8 mouse cellular contexts compared by ENCODE assay signal in the genomic region with DNA sequence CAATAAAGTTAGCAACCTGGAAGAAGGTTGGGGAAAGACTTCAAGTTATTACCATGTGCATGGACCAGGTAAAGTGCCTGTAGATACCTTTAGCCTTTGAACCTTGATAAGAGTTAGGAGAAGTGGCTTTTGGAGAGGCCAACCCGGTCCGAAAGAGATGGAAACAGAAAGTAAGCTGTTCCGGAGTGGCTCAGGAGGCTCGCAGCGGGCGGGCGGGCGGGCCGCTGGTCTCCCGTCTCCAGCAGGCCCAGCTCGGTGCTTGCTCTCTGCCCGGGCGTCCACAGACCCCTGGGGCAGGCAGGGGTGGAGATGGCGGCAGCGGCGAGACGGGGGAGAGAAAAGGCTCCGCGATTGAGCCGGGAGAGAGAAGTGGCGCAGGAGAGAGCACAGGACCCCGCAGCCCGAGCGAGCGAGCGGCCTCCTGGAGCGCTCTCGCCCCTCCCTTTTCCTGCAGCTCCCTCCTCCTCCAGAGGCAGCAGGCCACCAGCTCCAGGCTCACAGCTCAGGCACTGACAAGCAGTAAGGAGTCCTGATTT. TPM values are rescaled to one million over a fixed set of nuclear protein-coding genes. Genes with fewer than 3 reads are reported as not detected.
DNase-seq lines count a peak whose midpoint lies in the region; ATAC-seq lines count a peak whose summit lies in the region.

A gene (minus strand): TSS at position 441 of the 536 bp plus-strand sequence.

- peak within 1 kb of the TSS; percentile 99 for H3K27ac ChIP-seq in brown adipose tissue, adult 24 weeks (replicated peaks; ENCODE audit: low read depth, low read length)
- peak within 1 kb of the TSS; percentile 98 for H3K27ac ChIP-seq in heart, embryonic 15.5 days
- peak within 1 kb of the TSS; percentile 60 for H3K27ac ChIP-seq in liver, embryonic 13.5 days
- H3K27ac ChIP-seq in stomach, embryonic 16.5 days (ENCODE audit: low read length): peak within 1 kb of the TSS; percentile 97

- WGBS in heart, embryonic 15.5 days: 0% methylated on average over 28 of the region's 28 CpGs
- 0% methylated on average over 28 of the region's 28 CpGs for WGBS in liver, embryonic 13.5 days (ENCODE audit: insufficient replicate concordance)
- WGBS in stomach, embryonic 16.5 days: under 1% methylated on average over 28 of the region's 28 CpGs

- H3K9ac ChIP-seq in heart, embryonic 15.5 days: peak within 1 kb of the TSS; percentile 87
- H3K9ac ChIP-seq in liver, embryonic 13.5 days: peak within 1 kb of the TSS; percentile 75
- H3K9ac ChIP-seq in stomach, embryonic 16.5 days (ENCODE audit: low read length): peak within 1 kb of the TSS; percentile 99

- H3K9me3 ChIP-seq in heart, embryonic 15.5 days (replicated peaks): no peaks in the 10 kb centered on the region
- no peaks in the 10 kb centered on the region for H3K9me3 ChIP-seq in liver, embryonic 13.5 days (replicated peaks)
- no peaks in the 10 kb centered on the region for H3K9me3 ChIP-seq in stomach, embryonic 16.5 days (replicated peaks; ENCODE audit: control insufficient read depth, low read length)

- ATAC-seq in heart, embryonic 15.5 days (replicated peaks; ENCODE audit: insufficient number of reproducible peaks, insufficient read depth, low FRiP score, low read depth): peak; percentile 90
- peak; percentile 82 for ATAC-seq in liver, embryonic 13.5 days (ENCODE audit: low read depth)
- peak; percentile 90 for ATAC-seq in stomach, embryonic 16.5 days (ENCODE audit: insufficient read depth, low FRiP score)

- H3K4me1 ChIP-seq in brown adipose tissue, adult 24 weeks (ENCODE audit: control insufficient read depth, insufficient read depth, insufficient read length, low read length): peaks cover 16% of the 10 kb centered on the region
- H3K4me1 ChIP-seq in heart, embryonic 15.5 days (replicated peaks): peaks cover 22% of the 10 kb centered on the region
- peaks cover 7% of the 10 kb centered on the region for H3K4me1 ChIP-seq in liver, embryonic 13.5 days (replicated peaks)
- H3K4me1 ChIP-seq in stomach, embryonic 16.5 days (ENCODE audit: control insufficient read depth, insufficient read depth, low read length): peaks cover 9% of the 10 kb centered on the region; the same call in 1 of the 2 replicates

- peak within 1 kb of the TSS; percentile 59 for H3K4me2 ChIP-seq in heart, embryonic 15.5 days
- H3K4me2 ChIP-seq in liver, embryonic 13.5 days: peak within 1 kb of the TSS; percentile 71
- H3K4me2 ChIP-seq in stomach, embryonic 16.5 days (ENCODE audit: low read depth, low read length): peak within 1 kb of the TSS; percentile 65

- H3K27me3 ChIP-seq in heart, embryonic 15.5 days: no peaks in the 10 kb centered on the region
- peaks cover 5% of the 10 kb centered on the region; the same call in 1 of the 2 replicates for H3K27me3 ChIP-seq in liver, embryonic 13.5 days
- no peaks in the 10 kb centered on the region for H3K27me3 ChIP-seq in stomach, embryonic 16.5 days (ENCODE audit: control insufficient read depth, insufficient read depth, low read length)

- peak; percentile 44 to 64 for DNase-seq in CD8-positive naive resting alpha-beta T cell, adult 2 months (ENCODE audit: low read depth in 2 of 2, low spot score in 2 of 2)
- peak; percentile 41 for DNase-seq in fibroblast of lung, adult 2 months (ENCODE audit: low read depth)
- DNase-seq in kidney, postnatal 25 days: peak; percentile 80 to 91
- DNase-seq in liver, embryonic 13.5 days: peak; percentile 45
- peak; percentile 76 for DNase-seq in neural tube, embryonic 10.5 days (ENCODE audit: extremely low spot score, low spot score)

- H3K4me3 ChIP-seq in brown adipose tissue, adult 24 weeks (ENCODE audit: insufficient read depth, low read depth, low read length): peak within 1 kb of the TSS; percentile 99
- H3K4me3 ChIP-seq in heart, embryonic 15.5 days: peak within 1 kb of the TSS; percentile 71
- peak within 1 kb of the TSS; percentile 71 for H3K4me3 ChIP-seq in liver, embryonic 13.5 days (replicated peaks)
- peak within 1 kb of the TSS; percentile 81 for H3K4me3 ChIP-seq in stomach, embryonic 16.5 days (replicated peaks; ENCODE audit: low read length)

- H3K36me3 ChIP-seq in heart, embryonic 15.5 days: no peaks in the 10 kb centered on the region
- no peaks in the 10 kb centered on the region for H3K36me3 ChIP-seq in liver, embryonic 13.5 days
- H3K36me3 ChIP-seq in stomach, embryonic 16.5 days (ENCODE audit: control insufficient read depth, insufficient read depth, low read length): no peaks in the 10 kb centered on the region

RNA-seq across cellular contexts. Expression of the gene that starts here (rescaled TPM):
- 9.8 and 12.0 TPM in 2 replicates for polyA plus RNA-seq in brown adipose tissue, adult 24 weeks (2012; ENCODE audit: insufficient read depth, insufficient read length, missing spikeins)
- 2.4 TPM in 2 replicates for polyA plus RNA-seq in heart, embryonic 15.5 days (2015; fragmentation: Nextera tagmentation; extraction: Ambion mirVana)
- 0.23 and 0.52 TPM in 2 replicates for polyA plus RNA-seq in liver, embryonic 13.5 days (2015; fragmentation: Nextera tagmentation; extraction: Ambion mirVana)
- polyA plus RNA-seq in stomach, embryonic 16.5 days (2015; fragmentation: Nextera tagmentation; extraction: Ambion mirVana): 2.4 and 2.5 TPM in 2 replicates

Comparison
In these comparisons a context has a peak if more than half of its experiments do, and no peak if none do; other contexts are left out.
1. Peak in every context shown above with its lines: DNase-seq, ATAC-seq, H3K4me3 ChIP-seq and H3K27ac ChIP-seq.
2. Peak in DNase-seq, ATAC-seq, H3K4me3 ChIP-seq, H3K27ac ChIP-seq, H3K9ac ChIP-seq and H3K4me2 ChIP-seq in liver, embryonic 13.5 days; RNA of the gene not detected or under 1 TPM.